Mouse (Mus musculus) gastrocnemius, postnatal 14 days (tissue): Measurements from ENCODE around the gene Olfr160. TPM values are rescaled to one million over a fixed set of nuclear protein-coding genes. Genes with fewer than 3 reads are reported as not detected.

Source experiments
- DNase-seq: peaks from one replicate; pipeline ENCODE4 v3.0.0; 2021; ENCODE audit warnings: mixed read lengths
- intact Hi-C: fragments of 180-260 bp; cut with DNase I; formaldehyde crosslinking; loops from one replicate; pipeline ENCODE4 v1.15.1; 2025; ENCODE audit warnings: low total_unique reads
- long read RNA-seq, 2 experiments: library from polyadenylated mRNA; stranded (forward); transcript quantifications; one replicate each; pipeline ENCODE4 v2.0.0; 2021
- total RNA-seq, 2 experiments: library from RNA; stranded (reverse); gene quantifications; 2 replicates each; pipeline ENCODE4 v1.2.3; 2021

Gene Olfr160
- not detected for total RNA-seq
- long read RNA-seq, experiment 1 = 0 reads
- long read RNA-seq, experiment 2 = 0 reads

DNA sequence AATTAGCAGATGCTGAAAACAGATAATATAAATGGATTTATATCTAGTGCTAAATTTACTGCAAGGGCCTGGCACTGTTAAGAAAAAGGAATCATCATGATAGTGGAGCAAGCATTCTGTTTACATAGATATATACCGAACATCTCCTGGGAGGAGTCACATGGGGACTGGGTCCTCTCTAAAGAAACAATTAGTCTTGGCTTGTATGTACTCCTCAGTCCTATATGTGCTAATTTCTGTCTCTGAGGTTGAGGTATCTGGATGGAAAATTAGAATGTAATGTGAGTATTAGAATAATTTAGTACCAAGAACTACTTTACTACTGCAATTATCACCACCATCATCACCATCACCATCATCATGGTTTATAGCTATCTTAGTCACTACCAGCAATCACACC, at the start of gene Olfr160:
Gene Olfr160 (minus strand): TSS at position 101 of the 400 bp plus-strand sequence.
- no peak for DNase-seq
- intact Hi-C loops = no loop called here

DNA sequence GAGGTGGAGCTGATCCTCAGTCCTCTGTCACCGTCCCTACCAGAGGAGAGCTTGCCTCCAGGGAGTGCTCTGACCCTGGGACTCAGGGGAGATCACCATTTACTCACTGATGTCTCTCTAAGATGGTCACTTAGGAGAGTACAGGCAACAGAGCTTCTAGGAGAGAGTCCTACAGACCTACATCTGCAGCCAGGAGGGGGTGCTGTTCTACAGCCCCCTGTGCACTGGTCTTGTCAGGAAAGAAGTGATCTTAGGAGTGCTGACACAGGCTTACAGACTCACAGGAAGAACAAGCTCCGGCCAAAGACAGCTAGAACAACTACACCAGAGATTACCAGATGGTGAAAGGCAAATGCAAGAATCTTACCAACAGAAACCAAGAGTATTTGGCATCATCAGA, 46.5 kb upstream of the Olfr160 start:
- no peak for DNase-seq
- intact Hi-C loops = no loop called here

DNA sequence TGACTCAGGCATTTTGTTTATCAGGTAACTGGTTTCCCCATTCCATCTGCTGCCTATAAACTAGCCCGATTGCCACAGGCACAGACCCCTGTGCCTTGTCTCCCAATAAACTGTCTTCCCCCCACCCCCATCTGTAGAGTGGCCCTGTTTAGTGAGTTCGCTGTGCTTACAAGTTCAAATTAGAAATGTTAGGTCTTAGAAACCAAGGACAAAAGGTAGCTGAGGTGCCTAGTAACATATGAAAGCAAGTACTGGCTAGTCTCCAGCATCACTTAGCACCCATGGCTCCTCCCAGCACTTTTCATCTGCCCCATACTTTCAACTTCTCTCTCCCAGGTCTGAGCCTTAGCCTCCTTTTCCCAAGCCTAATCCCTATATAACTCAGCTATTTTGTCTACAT, 45.7 kb upstream of the Olfr160 start:
- intact Hi-C loops = no loop called here
- no peak for DNase-seq

DNA sequence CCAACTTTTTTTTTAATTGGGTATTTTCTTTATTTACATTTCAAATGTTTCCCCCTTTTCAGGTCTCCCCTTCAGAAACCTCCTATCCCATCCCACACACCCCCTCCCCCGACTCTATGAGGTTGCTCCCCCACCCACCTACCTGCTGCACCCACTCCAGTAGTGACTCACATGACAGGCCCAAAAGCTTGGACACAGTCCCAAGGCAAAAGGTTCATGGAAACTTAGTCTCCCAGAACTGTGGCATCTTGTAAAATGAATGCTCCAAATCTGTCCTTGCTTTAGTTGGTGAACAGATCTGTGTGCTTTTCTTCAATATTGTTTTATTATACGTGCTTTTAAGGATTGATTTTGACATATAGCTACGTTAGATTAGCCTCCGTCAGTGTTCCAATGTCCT, 36.0 kb upstream of the Olfr160 start:
- no peak for DNase-seq
- intact Hi-C loops = no loop called here

DNA sequence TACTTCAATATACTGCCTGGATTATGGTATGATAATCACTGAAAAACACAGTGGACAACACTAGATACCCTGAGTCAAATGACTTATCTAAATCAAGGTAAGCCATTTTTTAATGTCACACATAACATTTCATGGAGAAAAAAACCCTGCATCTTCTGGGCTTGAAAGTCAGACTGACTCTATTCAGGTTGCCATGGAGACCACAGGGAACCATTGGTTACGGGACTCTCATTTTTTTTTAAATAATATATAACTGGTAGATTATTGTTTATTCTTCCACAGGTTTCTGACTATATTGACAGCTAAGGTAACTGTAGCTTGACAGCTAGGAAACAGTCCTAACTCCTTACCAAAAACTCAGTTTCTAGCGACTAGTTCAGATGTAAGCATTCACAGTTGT, 35.4 kb upstream of the Olfr160 start:
- intact Hi-C loops = no loop called here
- no peak for DNase-seq

DNA sequence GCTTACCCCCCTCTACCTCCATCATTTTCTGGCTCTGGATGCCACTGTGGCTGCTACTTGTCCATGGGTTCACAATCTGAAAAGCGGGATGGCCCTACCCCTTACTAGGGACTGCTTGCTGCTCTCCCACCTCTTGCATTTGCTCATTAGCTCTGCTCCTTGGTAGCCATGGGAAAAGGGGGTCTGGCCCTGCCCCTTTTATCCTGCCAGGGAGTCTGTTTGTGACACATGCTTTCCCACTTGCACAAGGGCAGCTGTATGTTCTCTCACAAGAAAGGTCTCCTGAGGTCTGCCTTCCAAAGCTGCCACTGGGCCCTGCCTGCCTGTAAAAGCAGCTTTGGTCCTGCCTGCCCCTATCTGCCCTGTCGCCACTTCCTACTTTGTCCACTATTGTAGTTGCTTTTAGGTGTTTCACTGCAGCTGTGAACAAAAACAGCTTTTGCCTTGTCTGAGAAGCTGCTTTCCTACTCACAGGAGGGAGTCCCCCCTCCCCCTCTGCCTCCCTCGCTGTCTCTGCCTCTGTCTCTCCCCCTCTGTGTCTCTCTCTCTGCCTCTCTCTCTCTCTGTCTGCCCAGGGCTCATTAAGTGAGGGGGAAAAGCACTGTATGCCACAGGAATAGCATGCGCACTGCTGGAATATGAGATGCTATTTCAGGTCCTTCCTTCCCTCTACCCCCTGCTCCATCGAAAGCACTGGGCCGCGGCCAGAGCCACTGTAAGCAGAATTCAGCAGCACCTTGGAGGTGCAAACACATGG, 34.4 kb upstream of the Olfr160 start:
- no peak for DNase-seq
- intact Hi-C loops = no loop called here

DNA sequence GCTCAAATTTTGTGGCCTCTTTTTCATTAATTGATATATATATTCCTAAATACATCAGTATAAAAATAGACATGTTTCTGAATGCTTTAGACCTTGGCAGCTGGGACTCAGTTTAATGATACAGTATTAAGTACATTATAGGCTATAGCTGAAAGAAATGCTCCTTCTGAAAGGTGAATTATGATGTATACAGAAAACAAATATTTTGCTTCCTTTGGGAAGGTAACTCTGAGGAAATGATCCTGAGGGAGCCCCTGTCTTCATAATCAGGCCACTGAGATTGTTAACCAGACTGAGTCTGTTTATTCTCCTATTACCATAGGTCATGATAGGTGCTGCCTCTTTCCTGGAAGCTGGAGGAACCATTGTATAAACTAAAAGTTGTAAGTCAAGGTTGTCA, 28.8 kb upstream of the Olfr160 start, which contains the start of gene Olfr874:
Gene Olfr874 (plus strand): TSS at position 301 of the 400 bp plus-strand sequence.
- DNase-seq = no peak
- intact Hi-C loops = no loop called here

DNA sequence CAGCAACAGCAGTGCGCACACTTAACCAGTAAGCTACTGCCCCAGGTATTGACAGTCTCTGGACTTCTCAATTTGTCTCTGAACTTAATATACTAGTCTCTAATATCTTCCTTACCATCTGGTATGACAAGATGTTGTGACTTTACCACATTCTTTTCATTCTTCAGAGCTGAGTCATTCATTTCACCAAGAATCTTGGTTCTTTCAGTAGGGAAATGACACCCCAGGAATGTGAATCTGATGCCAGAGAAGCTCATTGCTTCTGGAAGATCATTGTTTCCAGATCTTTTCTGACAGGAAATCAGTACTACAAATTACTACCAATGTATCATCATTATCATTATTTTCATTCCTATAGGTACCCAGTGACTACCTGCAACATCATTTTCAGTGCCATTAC, 18.3 kb upstream of the Olfr160 start:
- no peak for DNase-seq
- intact Hi-C loops = no loop called here

DNA sequence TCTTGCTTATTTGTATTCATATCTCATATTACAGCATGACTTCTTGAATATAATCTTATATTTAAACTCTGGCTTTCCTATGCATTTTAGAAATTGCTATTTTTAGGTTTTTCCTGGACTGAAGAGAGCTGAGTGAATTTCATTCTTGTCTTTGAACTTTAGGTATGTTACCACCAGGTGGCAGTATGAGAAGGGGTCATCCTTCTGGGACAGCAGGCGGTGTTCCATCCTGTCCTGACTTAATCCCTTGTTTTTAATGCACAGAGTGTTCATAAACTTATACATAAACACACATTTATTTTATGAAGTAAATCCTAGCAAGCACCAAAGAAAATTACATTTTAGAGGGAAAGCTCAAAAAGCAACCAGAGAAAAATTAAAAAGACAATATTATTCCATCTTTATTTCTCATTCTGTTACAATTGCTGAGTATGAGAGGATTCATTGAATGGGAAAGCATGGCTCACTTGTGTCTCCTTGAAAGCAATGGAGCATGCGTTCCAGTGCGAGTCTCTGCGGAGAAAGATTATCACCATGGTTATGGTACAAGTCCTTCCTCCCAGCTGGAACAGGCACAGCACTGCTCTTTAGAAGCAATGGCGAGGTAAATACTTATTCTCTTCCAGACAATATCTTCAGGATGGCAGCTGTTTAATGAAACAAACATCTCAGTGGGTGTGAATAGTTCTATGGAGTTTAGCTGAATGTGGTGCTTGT, 25.9 kb downstream of the Olfr160 start:
- intact Hi-C loops = loop anchor here (10.0 kb wide), 1 partner anchor 245 kb away; no protein-coding TSS in a partner anchor
- no peak for DNase-seq

DNA sequence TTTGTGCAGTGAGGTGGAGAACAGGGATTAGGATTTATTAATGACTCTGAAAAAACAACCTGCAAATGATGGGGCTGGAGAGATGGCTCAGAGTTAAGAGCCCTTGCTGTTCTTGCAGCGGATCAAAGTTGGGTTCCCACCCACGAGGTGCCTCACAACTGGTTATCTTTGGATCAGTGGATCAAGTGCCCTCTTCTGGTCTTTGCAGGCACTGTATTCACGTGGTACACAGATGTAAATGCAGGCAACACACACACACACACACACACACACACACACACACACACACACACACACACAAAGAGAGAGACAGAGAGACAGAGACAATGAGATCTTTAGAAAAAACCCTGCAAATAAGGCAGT, 28.1 kb downstream of the Olfr160 start:
- no peak for DNase-seq
- intact Hi-C loops = loop anchor here (10.0 kb wide), 1 partner anchor 247 kb away; no protein-coding TSS in a partner anchor

DNA sequence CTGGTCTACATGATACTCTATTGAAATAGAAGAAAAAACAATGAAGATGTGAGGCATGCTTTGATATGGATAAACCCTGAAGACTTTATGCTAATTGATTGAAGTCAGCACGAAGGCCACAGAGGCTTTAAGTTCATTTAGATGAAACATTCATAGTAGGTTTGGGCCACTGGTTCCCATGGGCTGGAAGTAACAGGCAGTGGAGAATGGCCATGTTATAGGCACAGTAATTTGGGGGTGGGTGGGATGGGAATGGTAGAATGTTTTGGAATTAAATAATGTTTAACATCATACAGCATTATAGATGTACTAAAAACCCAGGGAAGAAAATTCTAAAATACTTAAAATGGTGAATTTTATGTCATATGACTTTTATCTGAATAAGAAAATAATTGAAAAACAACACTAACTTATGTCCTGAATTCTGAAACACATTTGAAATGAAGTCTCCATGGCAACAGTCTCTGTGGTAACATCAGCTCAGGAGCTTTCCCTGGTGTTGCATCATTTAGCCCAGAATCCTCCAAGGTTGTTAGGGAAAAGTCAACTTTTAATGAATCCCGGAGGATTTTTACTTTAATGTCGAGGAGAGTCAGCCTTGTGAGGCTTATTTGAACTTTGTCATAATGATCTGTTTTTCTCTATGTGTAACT, 28.6 kb downstream of the Olfr160 start:
- intact Hi-C loops = loop anchor here (10.0 kb wide), 1 partner anchor 247 kb away; no protein-coding TSS in a partner anchor
- DNase-seq = no peak

DNA sequence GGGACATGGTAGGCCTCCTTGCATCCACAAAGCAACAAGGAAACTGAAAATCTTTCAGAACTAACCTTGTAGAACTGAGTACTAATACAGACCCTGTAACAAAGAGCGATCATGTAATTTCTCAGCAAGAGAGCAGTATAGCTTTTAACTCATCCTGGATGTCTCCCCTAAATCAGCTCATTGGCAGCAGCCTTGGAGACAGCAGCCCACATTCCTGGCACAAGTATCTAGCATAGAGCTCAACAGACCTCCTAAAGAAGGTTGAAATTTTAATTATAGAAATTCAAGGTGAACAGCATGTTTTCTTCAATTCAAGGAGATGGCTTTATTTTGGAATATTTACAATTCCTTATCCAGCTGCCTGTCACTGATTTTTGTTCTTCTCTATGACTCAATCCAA, 34.9 kb downstream of the Olfr160 start:
- DNase-seq = no peak
- intact Hi-C loops = loop anchor here (10.0 kb wide), 1 partner anchor 254 kb away; no protein-coding TSS in a partner anchor

DNA sequence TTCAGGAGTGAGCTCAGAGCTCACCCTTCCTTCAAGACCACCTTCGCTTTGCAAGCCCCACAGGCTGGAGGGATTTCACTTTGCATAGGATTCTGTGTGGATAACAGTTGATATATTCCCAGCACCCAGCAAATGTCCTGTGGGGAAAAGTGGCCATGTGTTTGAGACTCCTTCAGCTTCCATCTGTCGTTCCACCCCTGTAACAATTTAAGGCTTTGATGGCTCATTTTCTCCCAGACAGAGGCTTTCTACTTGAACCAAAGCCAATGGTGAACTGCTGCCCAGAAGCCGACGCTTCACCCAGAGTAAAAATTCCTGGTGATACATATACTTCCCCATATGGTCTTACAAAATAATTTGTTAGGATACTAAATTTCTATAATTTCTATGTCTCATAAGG, 40.8 kb downstream of the Olfr160 start:
- intact Hi-C loops = no loop called here
- no peak for DNase-seq

DNA sequence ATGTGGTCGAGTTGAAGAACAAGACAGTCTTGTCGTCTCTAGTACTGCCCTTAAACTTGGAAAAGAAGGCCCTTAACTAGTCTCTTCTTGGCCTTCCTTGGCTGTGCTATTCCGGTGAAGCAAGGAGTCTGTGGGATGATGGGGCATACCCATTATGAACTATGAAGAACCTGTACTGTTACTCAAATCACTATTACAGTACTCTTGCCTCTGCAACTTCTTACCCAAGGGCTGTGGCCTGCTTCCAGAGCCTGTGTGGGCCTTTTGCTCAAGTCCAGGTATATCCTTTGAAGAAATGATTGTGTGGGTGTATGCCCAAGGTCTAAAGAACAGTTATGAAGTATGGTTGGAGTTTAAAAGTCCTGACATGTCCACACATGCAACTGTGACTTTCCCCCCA, 45.8 kb downstream of the Olfr160 start:
- DNase-seq = no peak
- intact Hi-C loops = no loop called here

DNA sequence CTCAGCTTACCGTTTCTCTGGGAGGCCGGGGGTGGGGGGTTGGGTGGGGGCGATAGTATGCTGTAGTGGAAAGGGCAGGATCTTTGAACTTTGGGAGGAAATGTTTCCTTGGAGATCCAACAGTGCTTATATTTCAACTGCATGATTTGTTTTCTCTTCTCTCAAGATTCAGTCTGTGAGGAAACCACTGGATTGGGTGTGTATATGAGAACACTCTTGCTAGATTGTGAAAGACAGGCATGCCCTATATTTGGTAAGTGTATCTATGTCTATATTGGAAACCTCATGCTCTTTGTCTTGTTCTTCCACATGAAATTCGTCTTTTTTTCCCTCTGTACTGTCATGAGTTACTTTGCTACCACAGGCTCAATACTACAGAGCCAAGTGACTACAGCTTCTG, 46.4 kb downstream of the Olfr160 start:
- intact Hi-C loops = no loop called here
- DNase-seq = no peak

DNA sequence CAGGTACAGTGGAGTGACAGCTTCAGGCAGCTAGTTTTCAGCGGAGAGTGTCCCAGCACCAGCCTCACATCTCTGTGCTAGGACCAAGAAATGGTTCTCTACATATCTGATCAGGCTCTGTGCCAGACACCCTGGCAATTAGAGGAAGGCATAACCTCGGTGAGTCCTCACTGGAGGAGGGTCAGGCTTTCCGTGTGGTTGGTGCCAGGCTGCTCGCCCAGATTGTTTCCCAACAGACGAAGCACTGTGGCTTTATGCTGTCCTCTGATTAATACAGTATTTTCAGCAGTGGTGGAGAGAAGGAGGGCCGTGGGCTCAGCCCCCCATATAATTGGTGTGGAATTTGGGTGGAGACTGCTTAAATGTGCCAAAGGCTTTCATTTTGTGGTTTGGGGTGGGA, 46.9 kb downstream of the Olfr160 start, which contains the start of gene Panx3:
Gene Panx3 (minus strand): TSS at position 121 of the 400 bp plus-strand sequence.
- intact Hi-C loops = no loop called here
- DNase-seq = no peak

DNA sequence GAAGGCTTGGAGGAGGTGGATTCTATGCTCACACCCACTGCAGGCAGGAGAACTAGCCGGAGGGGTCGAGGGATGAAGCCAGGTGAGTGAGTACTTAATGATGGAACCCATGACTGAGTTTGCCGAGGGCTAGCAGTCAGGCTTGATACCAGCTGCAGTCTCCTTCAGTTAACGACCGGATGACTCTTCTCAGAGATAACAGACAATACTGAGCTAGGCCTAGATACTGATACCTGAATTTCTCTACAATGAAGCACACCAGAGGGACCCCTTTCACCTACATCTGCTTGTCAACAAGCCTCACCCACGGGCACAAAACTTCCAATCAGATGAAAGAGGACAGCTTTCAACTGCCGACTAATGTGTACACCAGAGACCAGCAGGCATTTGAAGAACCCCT, 50.0 kb downstream of the Olfr160 start:
- intact Hi-C loops = no loop called here
- DNase-seq = no peak

DNA sequence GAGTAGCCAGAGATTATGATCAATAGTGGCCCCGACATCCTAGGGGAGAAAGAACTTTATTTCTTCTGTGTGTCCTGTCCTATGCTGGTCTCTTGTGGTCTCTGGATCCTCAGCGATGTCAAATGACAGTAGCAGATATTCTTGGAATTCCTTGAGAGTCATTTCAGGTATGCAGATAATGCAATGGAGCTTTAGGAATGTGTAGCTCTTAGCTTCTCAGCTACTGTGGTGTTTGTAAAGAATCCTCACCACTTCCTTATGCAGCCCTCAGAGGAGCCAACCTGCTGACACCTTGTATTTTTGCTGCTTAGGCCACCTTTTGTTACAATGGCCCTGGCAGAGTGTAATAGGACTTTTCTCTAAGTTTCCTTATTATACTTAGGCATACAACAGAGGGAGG, 51.4 kb downstream of the Olfr160 start:
- intact Hi-C loops = no loop called here
- no peak for DNase-seq

DNA sequence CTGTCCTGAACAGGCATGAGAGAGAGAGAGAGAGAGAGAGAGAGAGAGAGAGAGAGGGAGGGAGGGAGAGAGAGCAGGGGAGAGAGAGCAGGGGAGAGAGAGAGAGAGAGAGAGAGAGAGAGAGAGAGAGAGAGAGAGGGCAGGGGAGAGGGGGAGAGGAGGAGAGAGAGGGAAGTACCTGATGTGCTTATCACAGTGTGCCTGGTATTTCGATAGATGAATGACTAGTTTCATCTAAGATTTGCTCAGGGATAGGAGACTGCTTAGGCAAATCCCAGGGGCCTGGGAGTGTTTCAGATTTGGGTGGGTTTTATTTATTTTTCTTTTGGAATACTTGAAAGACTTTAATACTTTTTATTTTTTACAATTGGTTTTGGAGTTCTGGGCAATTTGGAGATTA, 52.8 kb downstream of the Olfr160 start:
- intact Hi-C loops = no loop called here
- DNase-seq = no peak

DNA sequence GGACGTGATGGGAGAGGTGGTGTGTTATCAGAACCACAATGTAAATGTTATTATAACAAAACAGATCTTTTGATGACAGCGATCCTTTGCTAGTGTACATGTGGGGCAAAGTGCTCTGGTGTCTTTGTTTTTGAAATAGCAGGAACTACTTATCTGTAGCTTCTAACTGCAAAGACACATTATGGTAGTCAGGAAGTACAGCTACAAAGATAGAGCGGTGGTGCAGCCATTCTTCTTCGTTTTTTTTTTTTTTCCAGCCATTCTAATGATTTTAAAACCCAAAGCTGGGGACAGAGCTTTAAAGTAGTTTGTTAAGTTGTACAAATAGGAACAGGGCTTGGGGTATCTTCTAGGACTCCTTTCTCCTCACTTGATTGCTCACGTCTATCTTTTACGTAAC, 56.6 kb downstream of the Olfr160 start:
- intact Hi-C loops = no loop called here
- DNase-seq = no peak
